Mouse (Mus musculus): Measurements from ENCODE around the gene Hpse2.

GRCm38 (mm10) chr19:42755148-42755870, 632.8 kb downstream of the Hpse2 start:
- TF ChIP-seq HCFC1 (IDR thresholded peaks at IDR 0.05; ENCODE audit: borderline replicate concordance, insufficient read depth, low read length) (no peak), CHD2 (IDR thresholded peaks at IDR 0.05; ENCODE audit: low read depth, low read length) (no peak)
